ENCODE assay signal across 8 mouse cellular contexts in genomic region chr4:151108028-151108771, GRCm38 (mm10). TPM values are rescaled to one million over a fixed set of nuclear protein-coding genes. Genes with fewer than 3 reads are reported as not detected.
DNase-seq lines count a peak whose midpoint lies in the region; ATAC-seq and TF ChIP-seq lines count a peak whose summit lies in the region.

No protein-coding gene starts in this region.

- 0 out of 2 replicates have a peak, but pooled peaks cover 4% of the 10 kb centered on the region for H3K4me1 ChIP-seq in intestine, postnatal 0 days (replicated peaks; ENCODE audit: control insufficient read depth, insufficient read depth, low read length)
- peaks cover 41% of the 10 kb centered on the region for H3K4me1 ChIP-seq in midbrain, embryonic 10.5 days

- peak; percentile 92 for DNase-seq in adrenal gland, postnatal 25 days
- peak; percentile 94 for DNase-seq in embryo, embryonic 9.5 days (ENCODE audit: extremely low spot score)
- DNase-seq in heart, adult 11 months = peak; percentile 99
- peak; percentile 96 for DNase-seq in left cerebral cortex, postnatal 4 days
- DNase-seq in midbrain, embryonic 10.5 days (ENCODE audit: low spot score) = peak; percentile 95
- DNase-seq in right cerebral cortex, postnatal 4 days = peak; percentile 92
- peak; percentile 76 to 80 for DNase-seq in urinary bladder, postnatal 36 days (ENCODE audit: low spot score in 2 of 2)

- no peaks in the 10 kb centered on the region for H3K9me3 ChIP-seq in intestine, postnatal 0 days (ENCODE audit: control insufficient read depth)
- H3K9me3 ChIP-seq in midbrain, embryonic 10.5 days (replicated peaks) = no peaks in the 10 kb centered on the region

- H3K27me3 ChIP-seq in intestine, postnatal 0 days (replicated peaks; ENCODE audit: control insufficient read depth, insufficient read depth, low read length) = peaks cover 55% of the 10 kb centered on the region
- peaks cover 43% of the 10 kb centered on the region for H3K27me3 ChIP-seq in midbrain, embryonic 10.5 days (ENCODE audit: low read depth, poor library complexity, severe bottlenecking)

- no peaks in the 10 kb centered on the region for H3K36me3 ChIP-seq in intestine, postnatal 0 days (ENCODE audit: control insufficient read depth, insufficient read depth)
- peaks cover 9% of the 10 kb centered on the region for H3K36me3 ChIP-seq in midbrain, embryonic 10.5 days

- under 1% methylated on average over 89 of the region's 101 CpGs for WGBS in intestine, postnatal 0 days
- whole genome bisulfite sequencing in midbrain, embryonic 10.5 days = under 1% methylated on average over 99 of the region's 101 CpGs

- intact Hi-C loops in left cerebral cortex, postnatal 4 days (cut with DNase I) = no loop called here

- H3K4me3 ChIP-seq in intestine, postnatal 0 days (ENCODE audit: low read depth, low read length) = peak overlapping the region; percentile 56
- H3K4me3 ChIP-seq in midbrain, embryonic 10.5 days = peak overlapping the region; percentile 87

- peak overlapping the region; percentile 40 for H3K9ac ChIP-seq in intestine, postnatal 0 days (ENCODE audit: low read depth, low read length)

- peak; percentile 99 for ATAC-seq in intestine, postnatal 0 days

- peak overlapping the region; percentile 97 for H3K4me2 ChIP-seq in intestine, postnatal 0 days (replicated peaks; ENCODE audit: low read depth)

- no peak overlapping the region; the same call in none of the 2 replicates for H3K27ac ChIP-seq in intestine, postnatal 0 days (ENCODE audit: low read depth, low read length)
- H3K27ac ChIP-seq in midbrain, embryonic 10.5 days (replicated peaks) = peak overlapping the region; percentile 97

- no peak for TF ChIP-seq CTCF in intestine, postnatal 0 days (IDR thresholded peaks at IDR 0.05; ENCODE audit: low read depth)

RNA-seq across cellular contexts. Expression of gene Gm13090, which starts 18.8 kb away (rescaled TPM):
- total RNA-seq in adrenal gland, postnatal 25 days (2021) = not detected in 2 replicates
- not detected in 2 replicates for polyA plus RNA-seq in intestine, postnatal 0 days (2015; fragmentation: Nextera tagmentation; extraction: Ambion mirVana)
- not detected for total RNA-seq in left cerebral cortex, postnatal 4 days (2021)
- not detected in 2 replicates for polyA plus RNA-seq in midbrain, embryonic 10.5 days (2016; fragmentation: Nextera tagmentation; extraction: Ambion mirVana)

RNA-seq across cellular contexts. Expression of gene Vamp3, which starts 50.4 kb away (rescaled TPM):
- 82.5 and 88.5 TPM in 2 replicates for total RNA-seq in adrenal gland, postnatal 25 days (2021)
- 104 and 109 TPM in 2 replicates for polyA plus RNA-seq in intestine, postnatal 0 days (2015; fragmentation: Nextera tagmentation; extraction: Ambion mirVana)
- 10 to 100 TPM; 34.1 to 35.2 TPM for total RNA-seq in left cerebral cortex, postnatal 4 days (2021)
- polyA plus RNA-seq in midbrain, embryonic 10.5 days (2016; fragmentation: Nextera tagmentation; extraction: Ambion mirVana) = 122 and 131 TPM in 2 replicates
